Mouse (Mus musculus) monocyte, adult 5-6 weeks (primary cell): Measurements from ENCODE around the gene Gm20441. TPM values are rescaled to one million over a fixed set of nuclear protein-coding genes. Genes with fewer than 3 reads are reported as not detected.

Experiments used
- ATAC-seq: fragments of 153-309, 156-312 bp; replicated peaks from 2 replicates; pipeline ENCODE4 v1.8.0; 2017; ENCODE audit warnings: mild to moderate bottlenecking; ENCODE audit not compliant: low TSS enrichment, insufficient number of reproducible peaks, severe bottlenecking, poor library complexity, low FRiP score
- total RNA-seq: library from RNA; stranded (forward); fragments of 200-1000, 200-491, 200-594 nt; gene quantifications from 3 replicates; pipeline ENCODE4 v1.2.3, GENCODE M21; 2017

Gm20441 gene
- total RNA-seq, 1 experiment from 2014 or later = not detected

- no peak for ATAC-seq
Observed at GRCm38 (mm10) chr10:75743369-75743768, 37.4 kb downstream of the Gm20441 start.

DNA sequence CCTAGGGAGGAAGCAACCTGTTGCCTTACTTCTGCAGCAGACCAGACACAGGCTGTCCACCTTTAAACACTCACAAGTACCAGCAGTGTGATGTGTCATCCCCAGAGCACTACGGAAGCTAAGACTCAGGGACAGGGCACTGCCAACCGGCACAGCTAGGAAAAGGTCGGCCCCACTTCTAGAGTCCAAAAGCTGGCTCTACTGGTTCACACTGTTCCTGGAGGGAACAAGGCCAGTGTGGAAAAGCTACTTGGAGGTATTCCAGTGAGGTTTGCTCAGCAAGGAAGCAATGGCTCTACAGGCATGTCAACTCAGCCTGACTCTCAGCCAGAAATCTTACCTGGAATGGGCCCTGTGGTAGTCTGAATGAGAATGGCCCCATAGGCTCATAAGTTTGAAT lies 39.9 kb downstream of the Gm20441 start:
- ATAC-seq = no peak

DNA sequence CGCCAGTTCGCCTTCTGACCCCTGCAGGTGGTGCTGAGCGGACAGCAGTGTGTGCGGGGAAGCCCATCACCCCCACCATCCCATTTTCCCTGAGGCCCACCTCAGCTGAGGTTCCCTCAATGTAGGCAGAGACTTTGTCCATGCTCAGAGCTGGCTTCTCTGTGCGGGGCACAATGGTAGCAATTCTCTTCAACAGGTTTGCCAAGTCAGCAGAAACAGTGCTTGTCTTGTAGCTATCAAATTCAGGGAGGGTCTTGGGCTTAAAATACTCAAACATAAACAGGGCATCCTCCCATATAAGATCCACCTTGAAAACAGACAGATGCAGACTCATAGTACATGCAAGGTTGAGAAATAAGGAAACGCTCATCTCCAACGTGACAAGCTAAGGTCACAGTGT lies 55.3 kb downstream of the Gm20441 start:
- ATAC-seq = no peak

Other genes starting within 250 kb of the Gm20441 start
- not detected in 3 replicates for gene Lrrc75b, start 220.6 kb downstream of the Gm20441 start, total RNA-seq
- gene Ggt1, start 219.3 kb downstream of the Gm20441 start, total RNA-seq = 0.53 to 2.2 TPM in 2 of 3 replicates, not detected in the other
- 0.75 to 2.8 TPM (median 1.8 TPM) in 3 replicates for gene Ggt5, start 191.6 kb downstream of the Gm20441 start, total RNA-seq
- 0.75 TPM in 1 of 3 replicates, not detected in the others for gene Susd2, start 136.9 kb downstream of the Gm20441 start, total RNA-seq
- 29.4 to 38.1 TPM (median 35.0 TPM) in 3 replicates for gene Cabin1, start 16.6 kb downstream of the Gm20441 start, total RNA-seq
- gene Ddt, start 7.5 kb downstream of the Gm20441 start, total RNA-seq = 13.5 to 18.8 TPM (median 16.8 TPM) in 3 replicates
- 1.1 to 2.1 TPM (median 1.9 TPM) in 3 replicates for gene Gstt3, start 460 bp upstream of the Gm20441 start, total RNA-seq
- 2.1 TPM in 1 of 3 replicates, not detected in the others for gene Gstt1, start 17.6 kb upstream of the Gm20441 start, total RNA-seq
- gene Gstt4, start 41.6 kb upstream of the Gm20441 start, total RNA-seq = 0.49 TPM in 1 of 3 replicates, not detected in the others
- gene Gstt2, start 56.5 kb upstream of the Gm20441 start, total RNA-seq = 9.0 to 12.5 TPM (median 10.7 TPM) in 3 replicates
- 37.4 to 54.1 TPM (median 41.4 TPM) in 3 replicates for gene Mif, start 79.3 kb upstream of the Gm20441 start, total RNA-seq
- gene Derl3, start 112.5 kb upstream of the Gm20441 start, total RNA-seq = 2.7 to 7.1 TPM (median 4.3 TPM) in 3 replicates
- 16.2 to 31.0 TPM (median 19.4 TPM) in 3 replicates for gene Smarcb1, start 140.7 kb upstream of the Gm20441 start, total RNA-seq
- 1.4 to 5.9 TPM (median 5.8 TPM) in 3 replicates for gene Chchd10, start 152.2 kb upstream of the Gm20441 start, total RNA-seq
- 1.1 TPM in 1 of 3 replicates, not detected in the others for gene Mmp11, start 155.5 kb upstream of the Gm20441 start, total RNA-seq
- gene Gm867, start 159.7 kb upstream of the Gm20441 start, total RNA-seq = 2.2 TPM in 1 of 3 replicates, not detected in the others
- gene Vpreb3, start 162.1 kb upstream of the Gm20441 start, total RNA-seq = 0.87 to 5.0 TPM (median 1.2 TPM) in 3 replicates
- gene Gm5134, start 173.6 kb upstream of the Gm20441 start, total RNA-seq = 0.10 to 0.53 TPM in 2 of 3 replicates, not detected in the other